Mouse (Mus musculus): ENCODE measurements around the gene Lmln. TPM values are rescaled to one million over a fixed set of nuclear protein-coding genes. Genes with fewer than 3 reads are reported as not detected.
"Not testable (repeated sequence)": the region's sequence is repeated elsewhere in the genome, so short reads cannot be mapped to it uniquely, and the experiment has no call there.

The Lmln gene
- total RNA-seq, 2 experiments from 2014 or later, result 8.8 to 10.4 TPM

- no peak for DNase-seq (ENCODE audit: low spot score in 2 of 2)
Observed at GRCm38 (mm10) chr16:33130731-33131130, 68.4 kb downstream of the Lmln start.

GRCm38 (mm10) chr16:33133186-33133585 is 70.9 kb downstream of the Lmln start:
- peak in 1 of 2 experiments; percentile 7 for DNase-seq (ENCODE audit: low spot score in 2 of 2)

DNA sequence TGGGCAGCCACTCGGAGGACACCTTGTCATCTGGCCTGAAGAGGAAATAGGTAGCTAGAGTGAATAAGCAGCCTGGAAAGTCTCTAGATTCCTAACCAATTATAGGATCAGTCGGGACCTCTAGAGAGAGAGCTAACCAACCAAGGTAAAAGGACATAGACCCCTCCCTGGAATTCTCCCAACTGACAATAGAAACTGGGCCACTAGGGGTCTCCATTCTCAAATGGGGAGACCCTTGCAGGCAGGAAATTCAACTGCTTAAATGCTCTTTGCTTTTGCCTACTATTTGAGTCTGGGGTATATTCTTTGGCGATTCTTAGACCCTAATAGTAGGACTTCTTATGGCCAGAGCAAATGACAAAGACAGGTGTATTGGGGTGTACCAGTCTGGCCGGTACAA is 72.8 kb downstream of the Lmln start:
- DNase-seq (ENCODE audit: low spot score in 2 of 2), result no peak

GRCm38 (mm10) chr16:33139061-33139460 is 76.7 kb downstream of the Lmln start:
- not testable (repeated sequence) for DNase-seq (ENCODE audit: low spot score in 2 of 2)

DNA sequence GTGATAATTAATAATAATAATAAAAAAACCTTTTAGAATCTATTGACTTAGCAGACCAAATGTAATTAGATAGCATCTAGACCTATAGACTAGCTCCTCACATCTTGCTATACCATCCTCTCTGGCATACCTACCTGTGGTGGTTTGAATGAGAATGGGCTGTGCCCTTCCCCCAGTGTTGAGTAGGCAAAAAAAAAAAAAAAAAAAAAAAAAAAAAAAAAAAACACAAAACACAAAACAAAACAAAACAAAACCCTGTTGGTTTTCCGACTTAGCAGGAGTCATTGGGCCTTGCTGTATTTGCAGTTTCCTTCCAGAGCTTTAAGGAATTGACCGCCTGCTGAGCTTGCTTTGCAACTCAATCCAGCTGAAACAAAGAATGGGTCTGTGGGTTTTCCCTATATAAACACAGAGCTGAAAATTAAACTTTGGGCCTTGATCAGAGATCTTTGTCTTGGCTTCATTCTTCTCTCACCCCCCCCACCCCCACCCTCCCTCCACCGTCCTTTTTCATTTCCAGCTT is 79.5 kb downstream of the Lmln start:
- DNase-seq (ENCODE audit: low spot score in 2 of 2), result no peak

- DNase-seq (ENCODE audit: low spot score in 2 of 2), result no peak
Observed at GRCm38 (mm10) chr16:33143452-33143851, 81.1 kb downstream of the Lmln start.

DNA sequence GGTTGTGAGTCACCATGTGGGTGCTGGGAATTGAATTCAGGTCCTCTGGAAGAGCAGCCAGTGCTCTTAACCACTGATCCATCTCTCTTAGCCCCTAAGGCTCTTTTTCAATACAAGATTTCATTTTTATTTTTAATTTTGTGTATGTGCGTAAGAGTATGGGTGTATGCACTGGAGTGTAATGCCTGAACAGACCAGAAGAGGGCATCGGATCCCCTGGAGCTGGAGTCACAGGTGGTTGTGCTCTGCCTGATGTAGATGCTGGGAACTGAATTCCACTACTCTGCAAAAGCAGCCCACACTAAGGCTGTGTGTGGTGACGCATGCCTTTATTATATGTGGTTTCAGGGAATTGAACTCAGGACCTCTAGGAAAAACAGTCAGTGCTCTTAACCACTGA is 83.9 kb downstream of the Lmln start:
- DNase-seq (ENCODE audit: low spot score in 2 of 2), result no peak

GRCm38 (mm10) chr16:33148135-33148534 is 85.8 kb downstream of the Lmln start:
- DNase-seq (ENCODE audit: low spot score in 2 of 2), result no peak

GRCm38 (mm10) chr16:33150875-33151274 is 88.6 kb downstream of the Lmln start:
- DNase-seq (ENCODE audit: low spot score in 2 of 2), result not testable (repeated sequence)

GRCm38 (mm10) chr16:33151558-33151957 is 89.2 kb downstream of the Lmln start:
- DNase-seq (ENCODE audit: low spot score in 2 of 2), result peak; percentile 47 to 77

DNA sequence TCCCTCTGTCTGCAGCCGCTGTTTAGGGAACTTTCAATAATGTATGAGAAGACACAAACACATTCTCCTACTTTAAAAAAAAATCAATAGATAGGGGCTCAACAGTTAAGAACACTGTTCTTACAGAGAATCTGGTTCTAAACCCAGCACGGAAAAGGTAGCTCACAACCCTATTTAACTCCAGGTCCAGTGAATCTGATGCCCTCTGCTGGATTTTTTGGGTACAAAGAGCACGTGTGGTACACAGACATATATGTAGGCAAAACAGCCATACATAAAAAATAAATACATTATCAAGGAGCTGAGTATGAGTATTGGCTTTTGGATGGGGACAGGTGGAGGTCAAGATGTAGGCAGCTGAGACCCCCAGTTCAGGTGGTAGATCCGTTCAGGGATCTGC is 92.7 kb downstream of the Lmln start:
- DNase-seq (ENCODE audit: low spot score in 2 of 2), result peak; percentile 27 to 28

DNA sequence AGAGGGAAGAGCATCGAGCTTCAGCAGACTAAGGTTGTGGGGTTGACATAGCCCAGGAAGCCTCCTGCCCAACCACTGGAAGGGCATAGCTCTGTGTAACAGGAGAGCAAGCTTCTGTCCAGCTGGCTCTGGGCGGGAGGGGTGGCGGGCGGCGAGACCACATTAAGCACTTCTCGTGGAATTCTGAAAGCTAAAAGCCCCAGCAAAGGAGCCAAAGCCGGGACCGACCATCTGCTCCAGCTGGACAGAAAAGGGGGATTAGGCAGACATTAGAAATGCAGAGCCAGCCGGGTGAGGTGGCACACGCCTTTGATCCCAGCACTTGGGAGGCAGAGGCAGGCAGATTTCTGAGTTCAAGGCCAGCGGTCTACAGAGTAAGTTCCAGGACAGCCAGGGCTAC is 95.7 kb downstream of the Lmln start:
- no peak for DNase-seq (ENCODE audit: low spot score in 2 of 2)

GRCm38 (mm10) chr16:33158590-33159071 is 96.3 kb downstream of the Lmln start:
- peak in 1 of 2 experiments; percentile 19 for DNase-seq (ENCODE audit: low spot score in 2 of 2)

GRCm38 (mm10) chr16:33159363-33159762 is 97.0 kb downstream of the Lmln start:
- DNase-seq (ENCODE audit: low spot score in 2 of 2), result no peak

DNA sequence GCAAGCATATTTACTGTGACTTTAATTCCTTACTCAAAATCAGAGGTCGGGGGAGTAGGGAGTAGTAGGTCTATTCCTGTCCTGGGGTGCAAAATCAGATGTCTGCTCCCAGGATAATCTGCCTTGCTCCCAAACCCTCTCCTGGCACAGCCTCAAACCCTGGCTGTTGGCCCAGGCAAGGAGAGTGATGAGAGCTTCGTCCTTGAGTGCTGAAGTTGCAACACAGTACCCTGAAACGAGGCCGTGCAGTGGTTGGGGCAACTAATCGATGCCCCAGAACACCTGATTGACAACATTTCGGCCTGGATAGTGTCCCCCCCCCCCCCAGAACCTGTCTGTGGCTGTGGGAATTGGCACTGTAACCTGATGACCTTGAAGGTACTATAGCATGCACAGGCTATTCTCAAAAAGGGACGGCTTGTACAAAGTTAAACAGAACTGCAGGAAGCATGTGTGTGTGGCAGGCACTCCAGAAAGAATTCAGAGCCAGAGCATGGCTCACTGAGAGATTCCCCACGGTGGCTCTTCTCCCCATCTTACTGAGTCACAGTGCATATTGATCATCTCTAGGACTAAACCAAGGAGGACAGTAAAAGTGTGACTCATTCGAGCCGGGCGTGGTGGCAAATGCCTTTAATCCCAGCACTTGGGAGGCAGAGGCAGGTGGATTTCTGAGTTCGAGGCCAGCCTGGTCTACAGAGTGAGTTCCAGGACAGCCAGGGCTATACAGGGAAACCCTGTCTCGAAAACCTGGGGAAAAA is 101.2 kb downstream of the Lmln start:
- no peak for DNase-seq (ENCODE audit: low spot score in 2 of 2)

DNA sequence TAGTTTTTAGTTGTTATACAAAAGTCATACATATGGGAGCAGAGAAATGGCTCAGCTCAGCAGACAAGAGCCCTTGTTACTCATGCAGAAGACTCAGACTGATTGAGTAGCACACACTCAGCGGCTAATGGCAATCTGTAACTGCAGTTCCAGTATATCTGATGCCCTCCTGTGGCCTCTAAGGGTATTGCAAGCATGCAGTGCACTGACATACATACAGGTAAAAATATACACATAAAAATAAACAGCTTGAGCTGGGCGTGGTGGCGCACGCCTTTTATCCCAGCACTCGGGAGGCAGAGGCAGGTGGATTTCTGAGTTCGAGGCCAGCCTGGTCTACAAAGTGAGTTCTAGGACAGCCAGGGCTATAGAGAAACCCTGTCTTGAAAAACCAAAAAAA is 104.0 kb downstream of the Lmln start:
- DNase-seq (ENCODE audit: low spot score in 2 of 2), result not testable (repeated sequence)

- DNase-seq (ENCODE audit: low spot score in 2 of 2), result no peak
Observed at GRCm38 (mm10) chr16:33167537-33167936, 105.2 kb downstream of the Lmln start.

DNA sequence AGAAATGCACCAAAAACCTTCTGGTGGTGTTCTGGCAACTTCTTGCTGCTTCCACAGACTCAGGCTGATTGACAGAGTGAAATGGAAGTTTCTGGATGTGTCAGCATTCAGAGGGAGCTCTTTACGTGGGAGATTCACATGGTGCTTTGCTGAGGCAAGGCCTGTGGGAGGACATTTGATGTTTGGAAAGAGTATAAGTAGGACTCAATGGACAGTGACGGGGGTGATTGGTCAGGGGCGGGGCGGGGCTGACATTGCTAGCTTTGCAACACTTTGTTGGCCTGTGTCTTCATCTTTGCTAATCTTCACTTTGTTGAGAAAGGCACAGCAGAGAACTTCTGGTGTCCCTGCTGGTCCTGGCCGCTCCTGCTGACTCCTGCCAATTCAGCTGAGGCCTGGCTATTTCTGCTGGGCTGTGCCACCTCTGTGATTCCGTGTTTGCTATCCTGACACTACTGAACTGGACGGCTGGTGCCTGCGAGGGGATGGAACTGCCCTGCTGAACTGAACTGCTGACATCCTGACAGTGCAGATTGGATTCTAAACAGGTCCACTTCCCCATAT is 107.2 kb downstream of the Lmln start:
- DNase-seq (ENCODE audit: low spot score in 2 of 2), result no peak

DNA sequence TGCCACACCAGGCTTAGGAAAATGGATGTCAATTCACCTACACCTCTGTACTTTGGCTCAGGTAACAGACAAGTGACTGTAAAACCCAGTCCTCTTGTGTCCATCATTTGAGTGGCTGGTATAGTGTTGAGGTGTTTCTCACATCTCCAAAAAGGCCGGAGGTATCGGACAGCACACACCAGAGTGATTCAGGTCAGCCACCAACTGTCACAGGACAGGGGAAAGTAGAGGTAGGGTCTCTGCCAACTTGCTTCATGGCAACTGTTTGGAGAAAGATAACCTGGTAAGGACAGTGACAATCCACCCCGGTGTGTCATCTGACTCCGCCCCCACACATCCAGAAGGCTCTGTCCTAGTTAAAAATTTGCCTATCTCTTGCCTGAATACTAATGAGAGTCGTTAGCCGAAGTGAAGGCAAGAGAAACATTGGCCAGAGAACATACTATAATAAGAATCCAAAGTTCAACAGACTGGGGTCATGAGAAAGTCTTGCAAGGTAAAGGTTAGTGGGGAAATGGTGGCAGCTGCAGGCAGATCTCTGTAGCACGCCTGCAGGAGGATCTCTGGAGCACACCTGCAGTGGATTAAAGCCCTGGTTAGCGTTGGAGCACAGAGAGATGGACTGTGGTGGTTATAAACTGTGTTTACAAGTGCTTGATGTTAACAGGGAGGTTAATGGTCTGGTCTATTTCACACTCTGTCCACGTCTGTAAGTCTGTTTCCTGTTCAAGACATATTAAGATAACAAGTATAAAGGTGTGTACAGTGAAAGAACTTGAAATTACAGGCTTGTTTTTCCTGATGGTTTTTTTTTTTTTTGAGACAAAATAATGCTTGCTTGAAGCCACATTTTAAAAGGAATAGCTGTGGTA is 108.6 kb downstream of the Lmln start:
- no peak for DNase-seq (ENCODE audit: low spot score in 2 of 2)

DNA sequence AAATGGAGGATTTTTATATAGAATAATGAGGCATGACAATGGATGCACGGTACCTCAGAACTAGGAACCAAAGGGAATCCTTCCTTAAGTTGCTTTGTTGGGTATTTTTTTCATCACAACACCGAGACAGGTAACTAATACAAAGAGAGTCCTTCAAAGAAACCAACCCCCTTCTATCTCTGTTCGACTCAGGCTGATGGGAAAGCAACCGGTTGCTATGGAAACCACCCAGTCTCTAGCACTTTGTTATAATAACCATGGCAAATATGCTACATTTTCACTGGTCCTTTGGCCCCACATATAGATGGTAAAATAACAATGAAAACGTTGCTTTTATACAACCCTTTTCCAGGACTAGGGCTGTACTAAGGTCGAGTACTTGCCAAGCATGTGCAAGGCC is 109.5 kb downstream of the Lmln start:
- no peak for DNase-seq (ENCODE audit: low spot score in 2 of 2)

DNA sequence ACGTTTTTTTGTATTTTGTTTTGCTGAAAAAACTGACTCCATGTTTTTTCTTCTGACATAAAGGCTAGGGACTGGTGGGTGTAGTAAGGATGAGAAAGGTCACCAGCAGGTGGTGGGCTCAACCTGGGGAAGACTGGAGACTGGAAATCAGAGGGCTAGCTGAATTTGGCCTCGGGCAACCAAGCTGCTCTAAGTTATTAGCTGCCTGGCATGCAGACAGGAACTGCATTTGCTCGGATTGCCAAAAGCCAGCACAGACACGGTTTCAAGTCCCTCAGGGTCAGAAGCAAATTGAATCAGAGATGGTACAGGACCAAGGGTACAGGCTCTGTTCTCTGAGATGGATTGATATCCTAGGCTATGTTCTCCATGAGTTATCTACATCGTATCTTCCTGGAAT is 110.8 kb downstream of the Lmln start:
- DNase-seq (ENCODE audit: low spot score in 2 of 2), result no peak

GRCm38 (mm10) chr16:33174695-33175094 is 112.4 kb downstream of the Lmln start:
- no peak for DNase-seq (ENCODE audit: low spot score in 2 of 2)
